Mouse (Mus musculus): Measurements from ENCODE around the gene Taf1d. TPM values are rescaled to one million over a fixed set of nuclear protein-coding genes. Genes with fewer than 3 reads are reported as not detected.
"Not testable (repeated sequence)": the region's sequence is repeated elsewhere in the genome, so short reads cannot be mapped to it uniquely, and the experiment has no call there.

The Taf1d gene
- polyA plus RNA-seq, 1 experiment: 173 TPM

- no peaks in the 10 kb centered on the region; the same call in 1 of the 2 replicates for H3K4me1 ChIP-seq (ENCODE audit: control insufficient read depth, insufficient read depth, low read length)
- no peak overlapping the region for H3K27ac ChIP-seq (ENCODE audit: insufficient read depth, low read length)
Measured at GRCm38 (mm10) chr9:15280491-15280879, 25.5 kb upstream of the Taf1d start.

DNA sequence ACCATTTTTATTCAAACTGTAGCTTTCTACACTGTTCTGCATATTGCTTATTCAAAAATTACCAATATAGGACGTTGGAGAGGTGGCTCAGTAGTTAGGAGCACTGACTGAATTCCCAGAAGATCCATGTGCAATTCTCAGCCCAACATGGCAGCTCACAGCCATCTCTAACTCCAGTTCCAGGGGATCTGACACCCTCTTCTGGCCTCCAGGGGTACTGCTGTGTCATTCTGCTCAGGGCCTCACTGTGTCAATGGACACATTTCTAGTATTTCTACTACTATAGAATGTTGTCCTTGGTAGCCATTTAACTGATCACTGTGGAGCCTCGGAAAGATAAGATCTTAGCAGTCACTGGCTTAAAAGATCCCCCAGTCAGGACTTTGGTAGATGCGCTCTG is 20.6 kb upstream of the Taf1d start:
- TF ChIP-seq CTCF (IDR thresholded peaks at IDR 0.05; ENCODE audit: borderline replicate concordance, insufficient read depth, low read length) (no peak), POLR2A (IDR thresholded peaks at IDR 0.05; ENCODE audit: low read depth, low read length) (no peak)
- Histone ChIP-seq H3K27ac (ENCODE audit: insufficient read depth, low read length) (no peak overlapping the region), H3K4me3 (ENCODE audit: insufficient read depth, low read length) (no peak overlapping the region), H3K4me1 (ENCODE audit: control insufficient read depth, insufficient read depth, low read length) (no peaks in the 10 kb centered on the region; the same call in 1 of the 2 replicates)

More at GRCm38 (mm10) chr9:15280491-15280879, 25.5 kb upstream of the Taf1d start:
- H3K4me3 ChIP-seq (ENCODE audit: insufficient read depth, low read length): peak overlapping the region; percentile 53
- TF ChIP-seq CTCF (IDR thresholded peaks at IDR 0.05; ENCODE audit: borderline replicate concordance, insufficient read depth, low read length): no peak
- TF ChIP-seq POLR2A (IDR thresholded peaks at IDR 0.05; ENCODE audit: low read depth, low read length): no peak

GRCm38 (mm10) chr9:15287846-15288245 is 18.2 kb upstream of the Taf1d start:
- H3K27ac ChIP-seq (ENCODE audit: insufficient read depth, low read length): no peak overlapping the region

DNA sequence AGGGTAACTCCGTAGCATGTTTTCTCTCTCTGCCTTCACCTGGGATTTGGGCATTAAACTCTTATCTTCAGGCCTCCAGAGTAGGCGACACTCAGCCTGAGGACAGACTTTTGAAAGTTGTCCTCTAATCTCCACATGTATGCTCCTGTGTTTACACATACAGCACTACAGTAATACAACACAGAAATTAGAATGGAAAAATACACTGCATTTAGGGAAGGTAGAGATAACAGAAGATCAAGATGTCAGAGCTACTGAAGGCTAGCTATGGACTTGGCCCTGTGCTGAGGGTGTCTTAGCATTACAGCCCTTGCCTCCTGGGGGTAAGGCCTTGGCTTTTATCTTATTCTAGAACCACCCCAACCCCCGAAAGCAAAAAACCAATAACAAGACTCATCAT is 17.6 kb upstream of the Taf1d start:
- TF ChIP-seq CTCF (IDR thresholded peaks at IDR 0.05; ENCODE audit: borderline replicate concordance, insufficient read depth, low read length): no peak
- TF ChIP-seq POLR2A (IDR thresholded peaks at IDR 0.05; ENCODE audit: low read depth, low read length): no peak
- no peak overlapping the region for H3K27ac ChIP-seq (ENCODE audit: insufficient read depth, low read length)
- H3K4me1 ChIP-seq (ENCODE audit: control insufficient read depth, insufficient read depth, low read length): no peaks in the 10 kb centered on the region
- no peak overlapping the region for H3K4me3 ChIP-seq (ENCODE audit: insufficient read depth, low read length)

More at GRCm38 (mm10) chr9:15287846-15288245, 18.2 kb upstream of the Taf1d start:
- no peak overlapping the region for H3K4me3 ChIP-seq (ENCODE audit: insufficient read depth, low read length)
- H3K4me1 ChIP-seq (ENCODE audit: control insufficient read depth, insufficient read depth, low read length): no peaks in the 10 kb centered on the region
- TF ChIP-seq POLR2A (IDR thresholded peaks at IDR 0.05; ENCODE audit: low read depth, low read length): no peak
- no peak for TF ChIP-seq CTCF (IDR thresholded peaks at IDR 0.05; ENCODE audit: borderline replicate concordance, insufficient read depth, low read length)

GRCm38 (mm10) chr9:15289251-15289650 is 16.8 kb upstream of the Taf1d start:
- no peak for TF ChIP-seq CTCF (IDR thresholded peaks at IDR 0.05; ENCODE audit: borderline replicate concordance, insufficient read depth, low read length)
- TF ChIP-seq POLR2A (IDR thresholded peaks at IDR 0.05; ENCODE audit: low read depth, low read length): no peak
- H3K27ac ChIP-seq (ENCODE audit: insufficient read depth, low read length): no peak overlapping the region

GRCm38 (mm10) chr9:15297112-15297511 is 8.9 kb upstream of the Taf1d start:
- Histone ChIP-seq H3K27ac (ENCODE audit: insufficient read depth, low read length) (no peak overlapping the region), H3K4me3 (ENCODE audit: insufficient read depth, low read length) (no peak overlapping the region)
- TF ChIP-seq CTCF (IDR thresholded peaks at IDR 0.05; ENCODE audit: borderline replicate concordance, insufficient read depth, low read length): no peak
- no peak for TF ChIP-seq POLR2A (IDR thresholded peaks at IDR 0.05; ENCODE audit: low read depth, low read length)

More at GRCm38 (mm10) chr9:15289251-15289650, 16.8 kb upstream of the Taf1d start:
- no peaks in the 10 kb centered on the region for H3K4me1 ChIP-seq (ENCODE audit: control insufficient read depth, insufficient read depth, low read length)
- no peak overlapping the region for H3K4me3 ChIP-seq (ENCODE audit: insufficient read depth, low read length)

GRCm38 (mm10) chr9:15298451-15298850 is 7.6 kb upstream of the Taf1d start:
- Histone ChIP-seq H3K4me1 (ENCODE audit: control insufficient read depth, insufficient read depth, low read length) (no peaks in the 10 kb centered on the region), H3K27ac (ENCODE audit: insufficient read depth, low read length) (no peak overlapping the region), H3K4me3 (ENCODE audit: insufficient read depth, low read length) (no peak overlapping the region)
- TF ChIP-seq CTCF (IDR thresholded peaks at IDR 0.05; ENCODE audit: borderline replicate concordance, insufficient read depth, low read length): no peak

More at GRCm38 (mm10) chr9:15297112-15297511, 8.9 kb upstream of the Taf1d start:
- no peaks in the 10 kb centered on the region for H3K4me1 ChIP-seq (ENCODE audit: control insufficient read depth, insufficient read depth, low read length)

GRCm38 (mm10) chr9:15300056-15300455 is 6.0 kb upstream of the Taf1d start:
- Histone ChIP-seq H3K4me1 (ENCODE audit: control insufficient read depth, insufficient read depth, low read length) (no peaks in the 10 kb centered on the region; the same call in 1 of the 2 replicates), H3K27ac (ENCODE audit: insufficient read depth, low read length) (no peak overlapping the region), H3K4me3 (ENCODE audit: insufficient read depth, low read length) (no peak overlapping the region)
- TF ChIP-seq CTCF (IDR thresholded peaks at IDR 0.05; ENCODE audit: borderline replicate concordance, insufficient read depth, low read length): no peak
- TF ChIP-seq POLR2A (IDR thresholded peaks at IDR 0.05; ENCODE audit: low read depth, low read length): no peak

DNA sequence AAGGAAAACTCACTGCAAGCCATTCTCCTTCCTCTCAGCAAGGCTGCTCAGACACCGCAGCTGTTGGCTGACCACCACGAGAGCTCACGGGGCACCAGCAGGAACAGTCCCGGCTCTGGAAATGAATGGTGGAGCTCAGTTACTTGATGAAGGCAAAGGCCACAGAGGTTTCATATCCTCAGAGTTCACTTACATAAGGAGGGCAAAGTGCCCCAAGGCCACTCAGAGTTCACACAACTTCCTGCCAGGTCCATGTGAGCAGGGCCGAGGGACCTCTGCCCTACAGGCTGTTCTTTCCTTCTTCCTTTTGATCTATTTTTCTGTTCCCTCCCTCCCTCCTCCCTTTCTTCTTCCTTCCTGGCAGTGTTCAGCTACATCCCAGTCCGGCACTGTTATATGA is 4.6 kb upstream of the Taf1d start:
- no peak overlapping the region for H3K27ac ChIP-seq (ENCODE audit: insufficient read depth, low read length)
- no peak overlapping the region for H3K4me3 ChIP-seq (ENCODE audit: insufficient read depth, low read length)
- no peaks in the 10 kb centered on the region; the same call in 1 of the 2 replicates for H3K4me1 ChIP-seq (ENCODE audit: control insufficient read depth, insufficient read depth, low read length)
- TF ChIP-seq POLR2A (IDR thresholded peaks at IDR 0.05; ENCODE audit: low read depth, low read length) (no peak), CTCF (IDR thresholded peaks at IDR 0.05; ENCODE audit: borderline replicate concordance, insufficient read depth, low read length) (no peak)

DNA sequence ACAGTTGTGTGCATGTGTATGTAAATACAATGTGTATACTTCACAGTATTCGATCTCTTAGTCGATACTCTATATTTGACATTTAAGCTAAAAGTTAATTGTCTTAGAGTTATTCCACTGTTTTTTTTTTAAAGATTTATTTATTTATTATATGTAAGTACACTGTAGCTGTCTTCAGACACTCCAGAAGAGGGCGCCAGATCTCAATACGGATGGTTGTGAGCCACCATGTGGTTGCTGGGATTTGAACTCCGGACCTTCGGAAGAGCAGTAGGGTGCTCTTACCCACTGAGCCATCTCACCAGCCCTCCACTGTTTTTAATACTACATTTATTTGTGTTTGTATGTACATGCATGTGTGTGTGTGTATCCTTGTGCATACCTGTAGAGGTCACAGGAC is 4.0 kb upstream of the Taf1d start:
- H3K4me1 ChIP-seq (ENCODE audit: control insufficient read depth, insufficient read depth, low read length); H3K27ac ChIP-seq (ENCODE audit: insufficient read depth, low read length); H3K4me3 ChIP-seq (ENCODE audit: insufficient read depth, low read length): not testable (repeated sequence)

DNA sequence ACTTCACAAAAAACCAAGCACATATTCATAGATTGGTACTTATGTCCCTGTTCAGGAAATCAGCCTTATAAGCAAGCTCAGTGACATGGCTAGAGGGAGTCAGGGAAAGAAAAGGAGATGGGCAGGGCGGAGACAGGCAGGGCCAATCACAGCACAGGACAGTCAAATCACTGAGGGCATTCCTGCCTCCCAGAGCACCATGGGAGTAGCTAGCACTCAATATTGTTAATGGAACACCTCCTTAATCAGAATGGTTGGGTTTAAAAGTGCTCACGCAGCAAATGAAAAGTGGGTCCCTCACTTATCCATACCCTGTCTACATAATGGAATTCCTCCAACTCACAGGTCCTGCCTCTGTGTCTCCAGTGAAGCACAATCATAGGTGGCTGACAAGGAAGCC is 3.1 kb upstream of the Taf1d start:
- Histone ChIP-seq H3K27ac (ENCODE audit: insufficient read depth, low read length) (no peak overlapping the region), H3K4me3 (ENCODE audit: insufficient read depth, low read length) (no peak overlapping the region), H3K4me1 (ENCODE audit: control insufficient read depth, insufficient read depth, low read length) (no peaks in the 10 kb centered on the region; the same call in 1 of the 2 replicates)
- TF ChIP-seq CTCF (IDR thresholded peaks at IDR 0.05; ENCODE audit: borderline replicate concordance, insufficient read depth, low read length) (no peak), POLR2A (IDR thresholded peaks at IDR 0.05; ENCODE audit: low read depth, low read length) (no peak)

Measured in embryonic fibroblast, embryonic 13.5 days (primary cell).